Mouse (Mus musculus) layer of hippocampus, postnatal 10 days (tissue): ENCODE results near the gene Wdr5b. TPM values are rescaled to one million over a fixed set of nuclear protein-coding genes. Genes with fewer than 3 reads are reported as not detected.
"Not testable (repeated sequence)": the region's sequence is repeated elsewhere in the genome, so short reads cannot be mapped to it uniquely, and the experiment has no call there.

Source experiments
- DNase-seq, 2 experiments: peaks; one replicate each; pipeline ENCODE4 v3.0.0; 2021; ENCODE audit warnings: low spot score in 2 of 2
- long read RNA-seq: library from polyadenylated mRNA; stranded (forward); transcript quantifications from one replicate; pipeline ENCODE4 v2.0.0, GENCODE M21; 2023
- total RNA-seq, 2 experiments: library from RNA; stranded (reverse); gene quantifications; 2 replicates each; pipeline ENCODE4 v1.2.3; 2021

Wdr5b gene
- total RNA-seq, result 1 to 10 TPM; 4.5 to 5.8 TPM
- long read RNA-seq, transcript Wdr5b-201 (1 exons, 2,739 nt), result major isoform, 8 of 8 reads
- long read RNA-seq, partial matches to known transcripts, result 0 of 8 reads
- long read RNA-seq, other reads (novel, unspliced or antisense), result 0 of 8 reads

DNA sequence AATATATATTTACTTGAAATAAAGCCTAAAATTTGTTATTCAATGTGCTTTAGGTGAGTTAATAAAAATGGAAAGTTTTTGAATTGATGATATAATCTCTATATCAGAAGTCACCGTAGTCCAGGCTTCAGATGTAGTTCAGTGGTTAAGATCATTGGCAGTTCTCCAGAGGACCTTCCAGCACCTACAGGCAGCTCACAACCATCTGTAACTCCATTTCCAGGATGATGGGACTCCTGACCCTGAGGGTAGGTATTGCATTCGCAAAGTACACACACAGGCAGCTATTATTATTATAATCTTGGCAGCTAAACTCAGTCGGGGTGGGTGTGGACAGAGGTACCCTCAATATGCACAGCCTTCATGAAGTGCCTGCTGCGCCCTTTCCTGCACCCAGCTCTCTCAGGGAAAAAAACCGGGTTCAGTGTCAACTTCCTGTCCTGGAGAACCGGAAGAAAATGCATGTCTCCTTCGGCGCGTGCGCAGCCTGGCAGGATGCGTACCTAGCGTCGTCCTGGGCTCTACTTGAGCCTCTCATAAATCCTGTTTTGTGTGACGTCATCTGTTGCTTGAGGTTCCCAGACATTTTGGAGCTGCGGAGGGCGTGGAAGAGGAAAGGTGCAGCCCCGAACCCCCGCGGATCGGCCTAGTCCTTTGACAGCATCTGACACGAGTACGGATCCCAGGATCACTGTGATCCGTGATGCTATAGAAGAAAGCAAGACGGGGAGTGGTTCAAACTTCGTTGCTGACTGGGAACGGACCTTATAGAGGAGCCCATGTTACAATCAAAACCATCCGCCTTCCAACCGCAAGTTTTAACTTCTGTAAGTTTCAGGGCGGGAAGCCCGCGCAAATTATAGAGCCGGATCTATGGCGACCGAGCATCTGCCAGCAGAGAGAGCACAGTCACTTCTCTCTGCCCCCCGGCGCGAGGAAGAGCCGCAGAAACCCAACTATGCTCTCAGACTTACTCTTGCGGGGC is at the start of gene Wdr5b:
TSS of gene Wdr5b (plus strand) at position 551 of the 985 bp plus-strand sequence.
- peak; percentile 85 to 89 for DNase-seq

DNA sequence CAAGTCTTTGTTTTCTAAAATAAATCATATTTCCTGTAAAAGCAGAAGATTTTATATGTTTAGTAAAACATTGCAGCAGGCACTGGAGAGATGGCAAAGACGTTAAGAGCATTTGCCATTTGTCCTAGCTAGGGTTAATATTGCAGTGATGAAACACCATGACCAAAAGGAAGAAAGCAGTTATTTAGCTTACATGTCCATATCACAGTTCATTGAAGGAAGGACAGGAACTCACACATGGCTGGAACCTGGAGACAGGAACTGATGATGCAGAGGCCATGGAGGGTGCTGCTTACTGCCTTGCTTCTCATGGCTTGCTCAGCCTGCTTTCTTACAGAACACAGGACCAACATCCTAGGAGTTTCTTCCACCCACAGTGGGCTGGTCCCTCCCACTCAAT is 48.6 kb upstream of the Wdr5b start:
- no peak for DNase-seq

DNA sequence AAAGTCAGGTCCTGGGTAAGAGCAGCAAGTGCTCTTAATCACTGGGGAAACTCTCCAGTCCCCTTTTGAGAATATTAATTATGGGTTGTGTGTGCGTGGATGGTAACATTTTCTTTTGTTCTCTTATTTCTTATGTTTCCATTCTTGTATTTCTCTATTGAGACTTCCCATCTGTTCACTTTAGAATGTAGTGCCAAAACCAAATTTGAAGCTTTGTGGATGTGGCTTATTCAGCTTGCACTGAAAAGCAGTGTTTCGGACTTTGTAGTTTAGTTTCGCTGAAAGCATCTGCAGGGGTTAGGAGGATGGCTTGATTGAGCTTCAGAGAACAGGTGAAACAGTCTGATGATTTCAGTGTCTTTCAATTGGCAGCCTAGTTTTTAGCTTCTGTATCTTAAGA is 47.7 kb upstream of the Wdr5b start:
- no peak for DNase-seq

DNA sequence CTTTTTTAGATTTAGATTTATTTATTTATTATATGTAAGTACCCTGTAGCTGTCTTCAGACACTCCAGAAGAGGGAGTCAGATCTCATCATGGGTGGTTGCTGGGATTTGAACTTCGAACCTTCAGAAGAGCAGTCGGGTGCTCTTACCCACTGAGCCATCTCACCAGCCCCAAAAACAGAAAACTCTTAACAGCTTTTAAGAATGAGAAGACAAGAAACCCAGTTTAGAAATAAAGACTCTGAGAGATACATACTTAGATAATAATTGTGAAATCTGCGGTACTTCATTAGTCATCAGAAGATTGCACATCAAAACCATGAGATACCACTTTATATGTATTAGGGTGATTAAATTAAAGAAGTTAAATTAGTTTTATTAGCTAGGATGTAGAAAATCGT is 42.1 kb upstream of the Wdr5b start:
- DNase-seq, result not testable (repeated sequence)

DNA sequence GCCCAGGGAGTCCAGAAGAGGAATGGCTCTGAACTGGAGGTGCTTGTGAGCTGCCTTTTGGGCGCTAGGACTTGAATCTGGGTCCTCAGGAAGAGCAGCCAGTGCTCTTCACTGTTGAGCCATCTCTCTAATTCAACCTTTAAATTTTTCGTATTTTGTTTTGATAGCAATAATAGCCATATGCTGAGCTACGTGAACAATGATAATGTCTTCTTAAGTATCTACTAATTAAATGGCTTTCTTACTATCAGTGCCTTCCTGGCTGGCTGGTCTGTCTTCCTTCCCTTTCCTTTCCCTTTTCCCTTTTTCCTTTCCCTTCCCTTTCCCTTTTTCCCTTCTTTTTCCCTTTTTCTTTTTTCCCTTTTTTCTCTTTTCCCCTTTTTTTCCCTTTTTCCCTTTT is 32.6 kb upstream of the Wdr5b start:
- no peak for DNase-seq

DNA sequence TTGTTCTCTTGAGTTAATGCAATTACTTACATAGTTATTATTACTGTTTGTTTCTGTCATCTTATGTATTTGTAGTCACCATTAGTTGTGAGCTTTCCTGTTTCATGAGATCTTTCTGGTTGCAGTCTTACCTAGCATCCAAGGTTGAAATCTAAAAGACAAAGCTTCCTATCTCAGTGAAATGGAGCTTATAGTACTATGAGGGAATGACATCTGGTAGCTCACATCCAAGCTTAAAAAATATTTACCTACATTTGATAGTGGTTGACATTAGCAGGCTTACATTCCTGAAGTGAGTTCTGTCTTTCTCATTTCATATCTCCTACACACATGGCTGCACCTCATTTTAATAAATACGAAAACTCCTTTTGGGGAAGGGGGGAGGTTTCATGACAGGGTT is 24.7 kb upstream of the Wdr5b start:
- DNase-seq, result no peak

DNA sequence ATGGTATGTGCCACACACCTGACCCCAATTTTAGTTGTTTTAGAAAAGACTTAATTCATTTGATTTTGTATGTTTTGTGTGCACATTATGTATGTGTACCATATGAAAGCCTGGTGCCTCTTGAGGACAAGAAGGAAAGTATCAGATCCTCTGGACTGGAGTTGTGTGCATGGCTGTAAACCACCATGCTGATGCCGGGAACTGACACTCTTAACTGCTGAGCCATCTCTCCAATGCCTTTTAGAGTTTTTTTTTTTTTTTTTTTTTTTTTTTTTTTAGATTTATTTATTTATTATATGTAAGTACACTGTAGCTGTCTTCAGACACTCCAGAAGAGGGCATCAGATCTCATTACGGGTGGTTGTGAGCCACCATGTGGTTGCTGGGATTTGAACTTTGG is 12.9 kb upstream of the Wdr5b start:
- not testable (repeated sequence) for DNase-seq

DNA sequence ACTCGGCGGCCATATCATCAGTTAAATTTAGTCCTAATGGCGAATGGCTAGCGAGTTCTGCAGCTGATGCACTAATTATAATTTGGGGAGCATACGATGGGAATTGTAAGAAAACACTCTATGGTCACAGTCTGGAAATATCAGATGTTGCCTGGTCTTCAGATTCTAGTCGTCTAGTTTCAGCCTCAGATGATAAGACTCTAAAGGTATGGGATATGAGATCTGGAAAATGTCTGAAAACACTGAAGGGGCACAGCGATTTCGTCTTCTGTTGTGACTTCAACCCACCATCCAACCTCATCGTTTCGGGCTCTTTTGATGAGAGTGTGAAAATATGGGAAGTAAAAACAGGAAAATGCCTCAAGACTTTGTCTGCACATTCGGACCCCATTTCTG is 633 bp downstream of the Wdr5b start:
- DNase-seq, result no peak

DNA sequence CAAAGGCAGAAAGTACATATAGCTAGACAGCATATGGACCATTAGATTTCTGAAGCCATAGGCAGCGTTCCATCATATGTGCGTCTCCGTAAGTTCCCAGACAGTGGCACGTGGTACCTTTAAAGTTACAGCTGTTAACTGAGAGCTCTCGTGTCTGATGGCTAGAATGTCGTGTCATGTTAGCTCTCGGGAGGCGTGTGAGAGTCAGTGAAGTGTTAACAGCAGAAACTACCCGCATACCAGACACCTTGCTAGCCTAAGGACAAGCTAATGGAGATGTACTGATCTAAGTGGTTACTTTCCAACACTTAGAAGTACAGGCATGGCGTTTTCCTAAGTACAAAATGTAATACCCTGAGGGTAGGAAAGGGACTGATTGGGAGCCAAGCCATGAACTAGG is 2.1 kb downstream of the Wdr5b start:
- no peak for DNase-seq

DNA sequence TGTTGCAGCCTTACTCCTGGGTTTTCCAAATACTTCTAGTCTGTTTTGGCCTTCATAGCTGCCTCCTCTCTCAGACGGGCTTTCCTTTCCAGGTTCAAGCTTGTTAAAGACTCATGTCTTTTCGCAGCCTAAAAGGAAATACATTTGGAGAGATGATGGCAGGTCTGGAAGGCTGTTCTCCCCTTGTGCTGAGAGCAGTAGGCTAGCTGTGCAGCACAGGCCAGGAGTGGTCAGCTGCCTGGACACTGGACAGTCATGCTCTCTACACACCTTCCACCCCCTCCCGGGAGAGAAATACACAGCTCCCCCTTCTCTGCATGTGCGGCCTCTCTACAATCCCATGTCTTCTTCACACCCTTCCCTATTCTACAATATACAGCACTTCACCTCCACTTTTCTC is 3.0 kb downstream of the Wdr5b start:
- no peak for DNase-seq

DNA sequence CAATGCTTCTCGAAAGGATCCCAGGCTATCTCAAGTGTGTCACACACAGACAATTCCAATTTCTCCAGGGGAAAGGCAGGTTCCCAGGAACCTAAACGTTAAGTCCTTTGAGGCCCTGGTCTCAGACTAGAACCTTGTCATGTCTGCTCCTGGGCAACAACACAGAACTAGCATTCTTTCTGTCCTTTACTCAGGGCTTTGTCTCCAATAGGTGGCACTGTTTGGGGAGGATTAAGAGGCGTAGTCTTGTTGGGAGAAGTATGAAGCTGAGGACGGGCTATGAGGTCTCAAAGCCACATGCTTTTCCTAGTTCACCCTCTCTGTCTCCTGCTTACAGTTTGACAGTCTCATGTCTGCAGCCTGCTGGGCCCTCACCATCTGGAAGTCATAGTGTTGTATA is 6.5 kb downstream of the Wdr5b start:
- no peak for DNase-seq

DNA sequence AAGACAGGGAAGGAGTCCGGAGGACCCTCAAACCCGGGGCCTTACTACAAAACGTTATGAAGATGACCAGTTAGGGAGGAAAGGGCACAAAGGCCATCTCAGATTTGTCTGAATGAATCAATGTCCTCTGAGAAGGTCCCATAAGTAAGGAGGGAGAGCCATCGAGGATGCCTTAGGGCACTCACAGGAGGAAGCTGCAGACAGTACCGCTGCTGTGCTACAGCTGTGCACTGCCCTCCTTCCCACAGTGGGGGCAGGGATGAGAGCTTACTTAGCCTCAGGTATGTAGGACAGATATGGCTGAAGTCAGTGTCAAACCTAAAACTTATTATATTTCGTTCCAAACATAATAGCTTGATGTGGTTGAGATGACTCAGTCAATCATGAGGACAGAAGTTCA is 10.5 kb downstream of the Wdr5b start:
- no peak for DNase-seq

DNA sequence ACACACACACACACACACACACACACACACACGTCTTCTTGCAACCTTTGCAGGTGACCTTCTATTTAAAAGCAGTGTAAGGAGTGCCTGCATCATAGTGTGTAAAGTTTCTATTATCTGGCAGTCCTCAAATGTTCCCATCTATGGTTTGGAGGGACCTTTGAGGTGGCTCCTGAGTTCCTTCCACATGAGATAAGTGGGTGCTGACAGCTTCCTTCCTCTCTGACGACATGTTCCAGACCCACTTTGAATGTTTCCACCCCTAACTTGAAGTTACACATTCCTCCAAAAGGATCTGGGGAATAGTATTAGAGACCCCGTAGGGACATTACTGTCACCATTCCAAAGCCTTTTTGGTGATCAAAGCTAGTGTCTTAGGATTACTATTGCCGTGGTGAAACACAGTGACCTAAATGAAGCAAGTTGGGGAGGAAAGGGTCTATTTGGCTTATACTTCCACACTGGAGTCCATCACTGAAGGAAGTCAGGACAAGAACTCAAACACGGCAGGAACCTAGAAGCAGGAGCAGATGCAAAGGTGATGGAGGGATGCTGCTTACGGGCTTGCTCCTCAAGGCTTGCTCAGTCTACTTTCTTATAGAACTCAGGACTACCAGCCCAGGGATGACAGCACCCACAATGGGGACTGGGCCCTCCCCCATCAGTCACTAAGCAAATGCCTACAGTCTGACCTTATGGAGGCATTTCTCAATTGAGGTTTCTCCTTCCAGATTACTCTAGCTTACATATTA is 12.7 kb downstream of the Wdr5b start:
- no peak for DNase-seq

DNA sequence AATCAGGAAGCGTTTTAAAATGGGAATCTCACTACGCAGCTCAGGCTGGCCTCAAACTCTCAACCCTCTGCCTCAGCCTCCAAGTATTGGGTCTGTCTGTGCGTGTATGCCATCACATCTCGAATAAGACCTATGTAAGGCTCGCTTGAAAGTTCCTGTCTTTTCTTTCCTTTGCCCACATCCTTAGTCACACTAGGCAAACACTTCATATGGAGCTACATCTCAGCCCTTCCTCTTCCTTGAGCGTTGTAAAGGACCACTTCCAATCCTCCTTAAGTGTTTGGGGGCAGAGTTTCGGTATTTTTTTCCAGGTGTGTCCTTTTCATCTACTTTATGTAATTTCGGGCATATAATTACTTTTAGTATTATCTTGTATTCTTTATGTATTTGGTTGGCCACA is 13.9 kb downstream of the Wdr5b start:
- DNase-seq, result no peak

DNA sequence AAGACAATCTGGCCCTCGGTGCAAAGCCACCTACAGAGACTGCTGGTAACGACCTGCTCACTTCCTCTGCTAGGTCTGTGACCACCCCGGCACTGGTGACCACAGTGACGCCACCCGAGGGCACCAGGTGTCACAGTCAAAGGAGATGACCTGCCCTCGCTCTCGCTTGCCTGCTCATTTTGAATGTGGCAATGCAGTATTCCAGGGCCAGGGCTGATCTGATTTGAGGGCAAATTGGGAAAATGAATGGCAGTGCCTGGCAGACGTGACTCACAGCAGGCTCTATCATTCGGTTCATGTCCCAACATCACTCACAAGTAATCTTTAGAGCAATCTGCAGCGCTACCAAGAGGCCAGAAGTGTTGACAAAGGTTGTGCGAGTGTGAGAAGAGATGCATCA is 15.4 kb downstream of the Wdr5b start:
- no peak for DNase-seq

DNA sequence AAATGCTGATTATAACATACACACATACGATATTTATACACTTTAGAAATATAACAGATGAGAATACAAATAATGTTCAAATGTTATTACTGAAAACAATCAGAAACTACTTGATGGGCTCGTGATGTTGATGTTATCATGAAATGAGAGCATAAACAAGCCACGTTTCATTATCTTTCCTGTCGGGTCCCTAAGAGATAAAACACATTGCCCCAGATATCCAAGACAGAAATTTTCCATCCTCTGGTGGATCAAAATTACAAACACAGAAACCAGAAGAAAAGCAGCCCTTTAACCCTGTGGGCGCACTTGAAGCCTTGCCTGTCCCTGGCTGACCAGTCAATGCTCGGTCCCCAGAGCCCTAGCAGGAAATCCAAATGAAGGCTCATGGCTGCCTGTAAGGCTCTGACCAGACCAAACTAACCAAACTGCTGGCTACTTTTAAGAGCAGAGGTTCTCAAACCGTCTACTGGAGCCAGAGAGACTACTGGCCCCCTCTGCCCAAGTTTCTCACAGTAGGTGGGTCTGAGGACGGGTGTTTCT is 17.0 kb downstream of the Wdr5b start:
- no peak for DNase-seq

DNA sequence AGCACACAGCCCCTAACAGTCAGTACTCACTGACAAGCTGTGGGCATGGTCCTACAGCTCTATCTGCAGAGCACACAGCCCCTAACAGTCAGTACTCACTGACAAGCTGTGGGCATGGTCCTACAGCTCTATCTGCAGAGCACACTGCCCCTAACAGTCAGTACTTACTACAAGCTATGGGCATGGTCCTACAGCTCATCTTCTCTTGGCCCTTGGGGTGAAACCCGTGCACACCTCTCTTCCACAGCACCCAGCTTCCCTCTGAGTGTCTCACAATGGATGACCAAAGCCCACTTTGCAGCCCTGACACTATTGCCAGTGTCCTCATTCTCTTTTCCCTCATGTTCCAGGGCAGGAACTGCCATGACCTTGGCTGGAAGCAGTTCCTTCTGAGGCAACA is 21.5 kb downstream of the Wdr5b start:
- not testable (repeated sequence) for DNase-seq

DNA sequence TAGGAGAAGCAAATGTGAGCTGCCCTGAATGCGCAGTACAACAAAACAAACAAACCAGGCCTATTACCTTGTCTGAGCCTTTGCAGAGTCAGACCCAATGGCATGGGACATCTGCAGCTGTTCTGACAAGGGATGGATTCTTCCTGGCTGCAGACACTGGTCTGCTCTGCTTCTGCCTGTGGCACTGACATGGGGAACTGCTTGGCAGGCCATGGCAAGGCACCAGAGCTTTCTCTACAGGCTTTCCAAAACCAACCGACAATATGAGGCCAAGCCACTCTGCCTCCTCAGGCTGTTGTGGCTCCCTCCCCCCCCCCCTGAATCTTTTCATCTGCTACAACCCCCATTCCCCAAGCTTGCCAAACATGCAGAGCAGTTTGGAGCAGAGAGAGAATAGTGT is 22.3 kb downstream of the Wdr5b start:
- DNase-seq, result peak in 1 of 2 experiments; percentile 37

DNA sequence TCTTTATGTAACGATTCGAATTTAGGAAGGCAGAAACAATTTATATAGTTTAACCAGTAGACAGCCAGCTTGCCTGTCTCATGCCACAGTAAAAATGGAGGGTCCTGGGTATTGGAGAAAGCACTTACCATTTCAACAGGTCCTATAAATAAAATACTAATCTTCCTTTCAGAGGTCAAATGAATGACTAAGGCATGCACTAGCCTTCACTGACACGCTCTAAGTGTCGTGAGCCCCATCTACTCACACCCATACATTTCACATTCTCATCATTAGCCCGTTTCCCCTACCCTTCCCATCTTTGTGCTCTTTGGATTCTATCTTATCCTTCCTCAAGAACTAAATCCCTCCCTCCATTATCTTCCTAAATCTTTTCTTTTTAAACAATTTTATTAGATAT is 23.9 kb downstream of the Wdr5b start:
- DNase-seq, result no peak

DNA sequence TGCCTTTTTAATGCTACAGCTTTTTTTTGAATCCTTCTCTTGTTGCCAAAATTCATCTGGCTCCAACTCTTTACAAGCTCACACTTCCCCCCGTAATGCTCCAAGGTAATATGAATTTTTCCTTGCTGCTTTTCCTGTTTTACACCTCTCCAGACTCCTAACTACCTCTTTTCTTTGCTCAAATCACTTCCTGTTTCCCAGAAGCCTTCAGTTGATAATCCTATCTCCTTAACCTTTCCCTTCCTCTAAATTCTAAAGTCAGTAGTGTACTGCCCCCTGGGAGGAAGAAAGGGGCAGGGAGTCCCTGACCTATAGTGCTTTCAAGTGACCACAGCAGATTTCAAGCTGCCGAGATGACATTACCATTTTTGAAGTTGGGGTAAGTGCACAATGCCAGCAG is 26.7 kb downstream of the Wdr5b start:
- no peak for DNase-seq

DNA sequence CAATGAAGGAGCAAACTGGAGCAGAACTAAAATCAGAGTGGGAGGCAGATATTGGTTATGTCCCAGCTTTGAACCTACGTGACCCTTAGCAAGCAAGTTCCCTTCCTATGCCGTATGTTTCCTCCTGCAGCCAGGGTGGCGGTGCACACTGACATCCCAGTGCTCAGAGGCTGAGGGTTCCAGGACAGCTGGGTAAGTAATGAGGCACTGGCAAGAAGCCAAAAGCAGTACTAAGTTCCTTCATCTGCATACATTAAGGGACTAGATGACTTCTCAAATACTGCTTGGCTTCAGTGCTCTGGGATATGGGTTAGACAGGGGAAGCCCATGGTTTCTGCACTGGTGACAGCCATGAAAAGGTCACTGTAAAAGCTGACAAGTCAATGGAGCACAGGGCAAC is 27.4 kb downstream of the Wdr5b start:
- DNase-seq, result no peak
